Mouse (Mus musculus): Measurements from ENCODE around the gene Atrnl1. TPM values are rescaled to one million over a fixed set of nuclear protein-coding genes. Genes with fewer than 3 reads are reported as not detected.

Atrnl1 gene
- polyA plus RNA-seq, 1 experiment: 8.8 TPM

DNA sequence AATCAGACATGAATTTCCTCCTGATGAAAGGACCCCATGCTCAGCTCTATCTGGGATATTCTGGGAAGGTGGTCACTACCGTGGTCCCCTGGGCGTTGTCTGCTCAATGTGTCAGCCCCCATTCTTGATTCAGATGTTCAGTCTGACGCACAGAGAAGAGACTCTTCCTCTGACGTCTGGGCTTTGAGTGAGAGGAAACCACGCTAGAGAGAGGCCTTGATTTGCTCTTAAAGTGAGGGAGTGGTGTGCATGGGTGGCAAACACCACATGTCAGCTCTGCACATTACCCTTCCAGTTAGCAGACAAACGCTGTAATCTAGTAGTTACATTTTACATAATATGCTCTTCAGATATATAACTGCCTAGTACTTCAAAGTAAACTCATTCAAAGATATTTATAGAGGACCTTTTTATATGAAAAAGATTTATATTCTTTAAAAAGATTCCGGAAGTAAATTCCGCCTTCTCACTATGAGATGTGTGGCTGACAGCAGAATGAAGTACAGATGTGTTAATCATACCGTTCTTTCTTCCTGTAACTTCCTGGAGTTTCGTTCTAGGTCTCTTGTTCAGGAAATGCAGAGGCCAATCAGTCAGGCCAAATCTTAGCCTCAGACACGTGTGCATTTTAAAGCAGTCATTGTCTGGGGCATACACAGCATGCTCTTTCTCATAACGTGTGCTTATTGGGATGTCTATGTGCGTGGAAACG is 192.1 kb downstream of the Atrnl1 start:
- Histone ChIP-seq H3K27ac (ENCODE audit: insufficient read depth, low read depth, low read length) (no peak overlapping the region), H3K4me3 (ENCODE audit: insufficient read depth, low read length) (no peak overlapping the region), H3K4me1 (ENCODE audit: control insufficient read depth, insufficient read depth, low read length) (no peaks in the 10 kb centered on the region)
- TF ChIP-seq POLR2A (IDR thresholded peaks at IDR 0.05; ENCODE audit: borderline replicate concordance, low read depth, low read length): no peak
- no peak for TF ChIP-seq CTCF (IDR thresholded peaks at IDR 0.05; ENCODE audit: low read depth, low read length)

DNA sequence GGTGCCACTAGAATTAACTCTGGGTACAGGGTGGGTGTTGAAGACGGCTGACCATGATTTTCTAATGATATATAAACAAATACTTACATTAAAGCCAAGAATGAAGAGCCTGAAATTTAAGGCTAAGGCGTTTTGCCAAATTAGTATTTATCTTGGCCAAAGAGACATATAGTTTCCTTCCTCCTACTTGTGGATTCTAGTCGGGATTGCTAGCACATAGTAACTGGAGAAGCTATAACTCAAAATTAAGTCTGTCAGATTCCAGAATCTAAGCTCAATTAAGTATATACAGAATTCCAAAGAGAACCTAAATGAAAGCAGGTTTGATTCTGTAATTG is 192.6 kb downstream of the Atrnl1 start:
- TF ChIP-seq POLR2A (IDR thresholded peaks at IDR 0.05; ENCODE audit: borderline replicate concordance, low read depth, low read length) (no peak), CTCF (IDR thresholded peaks at IDR 0.05; ENCODE audit: low read depth, low read length) (no peak)
- H3K4me3 ChIP-seq (ENCODE audit: insufficient read depth, low read length): no peak overlapping the region

GRCm38 (mm10) chr19:57808363-57808762 is 197.5 kb downstream of the Atrnl1 start:
- no peak overlapping the region for H3K4me3 ChIP-seq (ENCODE audit: insufficient read depth, low read length)
- no peak overlapping the region for H3K27ac ChIP-seq (ENCODE audit: insufficient read depth, low read depth, low read length)
- H3K4me1 ChIP-seq (ENCODE audit: control insufficient read depth, insufficient read depth, low read length): no peaks in the 10 kb centered on the region
- TF ChIP-seq POLR2A (IDR thresholded peaks at IDR 0.05; ENCODE audit: borderline replicate concordance, low read depth, low read length) (no peak), CTCF (IDR thresholded peaks at IDR 0.05; ENCODE audit: low read depth, low read length) (no peak)

More for the DNA sequence above, 192.6 kb downstream of the Atrnl1 start:
- Histone ChIP-seq H3K4me1 (ENCODE audit: control insufficient read depth, insufficient read depth, low read length) (no peaks in the 10 kb centered on the region), H3K27ac (ENCODE audit: insufficient read depth, low read depth, low read length) (no peak overlapping the region)

DNA sequence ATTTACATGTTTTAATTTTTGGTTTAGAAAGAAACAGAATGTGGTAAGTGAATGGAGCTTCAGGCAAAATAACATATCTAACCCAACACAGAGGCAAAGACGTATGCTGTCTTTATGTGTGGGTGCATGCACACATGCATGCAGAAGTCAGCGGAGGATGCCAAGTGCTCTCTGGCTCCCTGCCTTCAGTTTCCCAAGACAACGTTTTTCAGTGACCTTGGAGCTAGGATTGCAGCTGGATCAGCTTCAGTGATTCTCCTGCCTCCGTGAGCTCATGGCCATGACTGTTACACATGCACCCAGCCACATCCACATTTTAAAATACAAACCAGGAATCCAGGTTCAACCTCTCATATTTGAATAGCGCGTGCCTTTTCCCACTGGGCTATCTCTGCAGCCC is 203.5 kb downstream of the Atrnl1 start:
- no peak overlapping the region for H3K4me3 ChIP-seq (ENCODE audit: insufficient read depth, low read length)
- TF ChIP-seq POLR2A (IDR thresholded peaks at IDR 0.05; ENCODE audit: borderline replicate concordance, low read depth, low read length): no peak
- no peak for TF ChIP-seq CTCF (IDR thresholded peaks at IDR 0.05; ENCODE audit: low read depth, low read length)
- H3K27ac ChIP-seq (ENCODE audit: insufficient read depth, low read depth, low read length): no peak overlapping the region
- no peaks in the 10 kb centered on the region for H3K4me1 ChIP-seq (ENCODE audit: control insufficient read depth, insufficient read depth, low read length)

- H3K4me3 ChIP-seq (ENCODE audit: insufficient read depth, low read length): no peak overlapping the region
- no peak overlapping the region for H3K27ac ChIP-seq (ENCODE audit: insufficient read depth, low read depth, low read length)
- TF ChIP-seq CTCF (IDR thresholded peaks at IDR 0.05; ENCODE audit: low read depth, low read length): peak; percentile 37; the same call in 1 of the 2 replicates
- TF ChIP-seq POLR2A (IDR thresholded peaks at IDR 0.05; ENCODE audit: borderline replicate concordance, low read depth, low read length): no peak
- no peaks in the 10 kb centered on the region for H3K4me1 ChIP-seq (ENCODE audit: control insufficient read depth, insufficient read depth, low read length)
Observed at GRCm38 (mm10) chr19:57816221-57816996, 205.6 kb downstream of the Atrnl1 start.

- H3K27ac ChIP-seq (ENCODE audit: insufficient read depth, low read depth, low read length): no peak overlapping the region
- TF ChIP-seq POLR2A (IDR thresholded peaks at IDR 0.05; ENCODE audit: borderline replicate concordance, low read depth, low read length) (no peak), CTCF (IDR thresholded peaks at IDR 0.05; ENCODE audit: low read depth, low read length) (no peak)
- H3K4me1 ChIP-seq (ENCODE audit: control insufficient read depth, insufficient read depth, low read length): peaks cover 4% of the 10 kb centered on the region
- no peak overlapping the region for H3K4me3 ChIP-seq (ENCODE audit: insufficient read depth, low read length)
Observed at GRCm38 (mm10) chr19:57817736-57818135, 206.9 kb downstream of the Atrnl1 start.

DNA sequence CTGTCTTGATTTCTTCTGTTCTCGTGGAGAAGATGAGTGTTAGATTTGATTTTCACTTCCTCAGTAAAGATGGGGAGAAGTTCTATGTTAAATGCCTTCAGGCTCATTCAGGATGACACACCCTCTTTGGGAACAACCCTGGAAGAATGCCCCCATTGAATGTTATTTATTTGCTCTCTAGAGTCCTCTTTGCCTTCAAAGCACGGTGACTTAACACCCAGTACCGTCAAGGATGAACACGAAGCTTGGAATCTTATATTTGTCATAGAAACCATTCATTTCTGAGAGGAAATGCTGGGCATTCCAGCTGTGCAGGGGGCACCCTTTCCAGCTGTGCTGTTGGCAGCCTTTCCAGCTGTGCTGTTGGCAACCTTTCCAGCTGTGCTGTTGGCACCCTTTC is 212.6 kb downstream of the Atrnl1 start:
- no peak for TF ChIP-seq POLR2A (IDR thresholded peaks at IDR 0.05; ENCODE audit: borderline replicate concordance, low read depth, low read length)
- Histone ChIP-seq H3K27ac (ENCODE audit: insufficient read depth, low read depth, low read length) (no peak overlapping the region), H3K4me3 (ENCODE audit: insufficient read depth, low read length) (no peak overlapping the region), H3K4me1 (ENCODE audit: control insufficient read depth, insufficient read depth, low read length) (peaks cover 4% of the 10 kb centered on the region)

DNA sequence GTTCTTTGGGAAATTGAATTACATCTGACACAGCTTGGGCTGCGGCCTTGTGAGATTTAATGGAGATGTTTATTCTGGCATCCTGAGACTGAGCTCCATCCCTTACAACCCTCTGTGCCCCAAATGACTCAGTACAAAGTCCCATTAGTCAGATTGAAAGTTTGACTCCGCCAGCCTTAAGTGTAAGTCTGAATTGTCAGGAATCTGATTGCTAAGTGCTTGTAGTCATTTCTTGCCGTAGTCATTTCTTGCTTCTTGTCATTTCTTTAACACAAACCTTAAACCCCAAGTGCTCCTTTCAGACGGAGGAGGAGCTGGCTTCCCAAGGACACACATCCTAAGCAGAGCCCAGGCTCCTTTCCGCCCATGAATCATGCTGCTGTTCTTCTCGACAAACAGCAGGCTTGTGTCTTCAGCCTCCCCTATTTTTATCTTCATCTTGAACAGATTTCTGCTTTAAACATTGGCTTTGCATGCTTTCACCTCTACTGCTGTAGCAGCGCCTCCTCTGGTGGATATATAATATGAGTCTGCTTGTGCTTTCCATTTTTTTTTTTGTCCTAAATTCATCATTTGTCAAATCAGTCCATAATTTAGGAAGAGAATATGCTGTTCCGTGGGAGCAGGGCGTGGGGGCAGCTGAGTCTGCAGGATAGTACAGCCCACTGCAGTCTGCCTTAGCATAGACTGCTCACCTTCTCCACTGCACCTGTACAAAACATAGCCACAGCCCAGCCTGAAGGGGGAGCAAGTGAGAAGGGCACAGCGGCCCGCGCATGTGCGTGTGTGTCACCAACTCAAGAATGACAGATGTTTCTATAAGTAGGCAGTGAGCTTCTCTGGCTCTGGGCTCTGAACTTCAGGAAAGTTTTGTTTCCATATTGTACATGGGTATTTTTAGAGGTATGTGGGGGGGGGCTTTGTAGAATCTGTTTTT is 214.7 kb downstream of the Atrnl1 start:
- Histone ChIP-seq H3K4me1 (ENCODE audit: control insufficient read depth, insufficient read depth, low read length) (peaks cover 4% of the 10 kb centered on the region), H3K27ac (ENCODE audit: insufficient read depth, low read depth, low read length) (no peak overlapping the region), H3K4me3 (ENCODE audit: insufficient read depth, low read length) (no peak overlapping the region)
- TF ChIP-seq POLR2A (IDR thresholded peaks at IDR 0.05; ENCODE audit: borderline replicate concordance, low read depth, low read length) (no peak), CTCF (IDR thresholded peaks at IDR 0.05; ENCODE audit: low read depth, low read length) (no peak)

- TF ChIP-seq POLR2A (IDR thresholded peaks at IDR 0.05; ENCODE audit: borderline replicate concordance, low read depth, low read length) (no peak), CTCF (IDR thresholded peaks at IDR 0.05; ENCODE audit: low read depth, low read length) (no peak)
Observed at GRCm38 (mm10) chr19:57833083-57833482, 222.2 kb downstream of the Atrnl1 start.

More at GRCm38 (mm10) chr19:57833083-57833482, 222.2 kb downstream of the Atrnl1 start:
- Histone ChIP-seq H3K4me1 (ENCODE audit: control insufficient read depth, insufficient read depth, low read length) (no peaks in the 10 kb centered on the region), H3K4me3 (ENCODE audit: insufficient read depth, low read length) (no peak overlapping the region), H3K27ac (ENCODE audit: insufficient read depth, low read depth, low read length) (no peak overlapping the region)
